Mouse (Mus musculus) heart, adult 8-10 months (tissue): Measurements from ENCODE around the gene Nkx2-3. TPM values are rescaled to one million over a fixed set of nuclear protein-coding genes. Genes with fewer than 3 reads are reported as not detected.

Experiments used
- DNase-seq: peaks from one replicate; pipeline ENCODE4 v3.0.0; 2022; ENCODE audit warnings: low spot score
- total RNA-seq, 4 experiments: library from RNA; stranded (reverse); gene quantifications; 2 replicates each; pipeline ENCODE4 v1.2.4; 2022

Nkx2-3 gene
- total RNA-seq, 4 experiments from 2014 or later: not detected

DNA sequence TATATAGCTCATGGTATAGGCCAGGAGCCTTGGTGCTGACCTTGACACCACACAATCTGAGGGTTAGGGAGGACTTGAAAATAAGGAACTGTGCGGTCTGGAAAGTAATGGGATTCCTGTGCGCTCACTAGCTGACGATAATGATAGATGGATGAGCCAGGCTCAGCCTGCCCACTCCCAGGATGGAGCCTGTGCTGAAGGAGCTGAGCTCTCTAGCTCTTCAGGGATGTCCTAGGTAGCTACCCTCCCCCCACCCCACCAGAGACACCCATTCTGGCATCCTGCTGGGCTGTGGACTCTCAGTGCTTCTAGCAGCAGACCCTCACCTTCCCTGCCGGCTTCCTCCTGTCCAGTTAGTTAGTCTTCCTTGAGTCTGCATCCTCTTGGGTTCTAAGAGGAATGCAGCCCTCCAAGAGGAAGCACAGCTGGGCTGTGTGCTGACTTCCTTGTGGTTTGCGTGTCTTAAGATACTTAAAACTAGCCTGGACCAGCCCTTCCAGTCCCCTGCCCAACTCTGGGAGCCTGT is 6.4 kb downstream of the Nkx2-3 start:
- no peak for DNase-seq

DNA sequence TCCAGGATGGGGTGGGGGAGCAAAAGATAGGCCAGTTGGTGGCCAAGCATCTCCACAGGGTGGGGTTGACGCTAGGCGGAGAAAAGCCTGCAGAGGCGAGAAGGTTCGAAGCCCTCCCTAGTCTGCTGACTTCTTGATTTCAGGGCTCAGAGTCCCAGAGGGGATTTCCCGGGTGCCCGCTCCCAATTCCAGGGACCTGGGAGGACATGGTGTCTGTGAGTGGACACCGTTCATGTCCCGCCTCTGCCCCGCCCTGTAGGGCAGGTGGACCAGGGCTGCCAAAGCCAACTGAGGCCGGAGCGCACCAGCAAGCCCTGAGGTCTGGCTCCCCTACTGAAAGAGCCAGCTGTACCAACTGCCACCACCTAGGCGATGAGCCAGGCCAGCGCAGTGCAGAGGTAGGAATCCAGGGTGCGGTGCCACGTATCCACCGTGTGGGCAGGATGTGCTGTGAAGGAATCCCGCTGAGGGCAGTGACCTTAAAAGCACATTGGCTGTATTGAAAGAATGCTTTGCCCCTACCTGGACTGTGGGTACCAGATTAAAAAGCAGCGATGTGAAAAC is 7.9 kb downstream of the Nkx2-3 start:
- DNase-seq: no peak

DNA sequence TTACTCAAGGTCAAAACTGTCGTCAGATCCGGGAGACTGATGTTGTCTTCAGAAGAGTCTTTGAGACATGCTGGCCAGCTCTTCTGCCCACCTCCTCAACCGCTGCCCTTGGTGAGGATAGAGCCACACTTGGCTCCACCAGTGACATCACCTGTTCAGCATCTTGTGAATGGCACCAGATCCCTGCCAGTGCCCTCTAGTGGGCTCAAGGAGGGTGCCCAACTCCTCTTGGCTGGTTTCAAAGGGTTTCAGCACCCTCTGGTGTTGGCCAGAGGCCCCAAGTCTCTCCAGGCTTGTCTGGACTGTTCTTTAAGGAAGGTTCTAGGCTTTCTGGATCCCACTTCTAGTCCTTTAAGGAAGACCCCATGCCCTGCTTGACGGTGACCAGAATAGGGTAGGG is 11.8 kb downstream of the Nkx2-3 start:
- DNase-seq: no peak

DNA sequence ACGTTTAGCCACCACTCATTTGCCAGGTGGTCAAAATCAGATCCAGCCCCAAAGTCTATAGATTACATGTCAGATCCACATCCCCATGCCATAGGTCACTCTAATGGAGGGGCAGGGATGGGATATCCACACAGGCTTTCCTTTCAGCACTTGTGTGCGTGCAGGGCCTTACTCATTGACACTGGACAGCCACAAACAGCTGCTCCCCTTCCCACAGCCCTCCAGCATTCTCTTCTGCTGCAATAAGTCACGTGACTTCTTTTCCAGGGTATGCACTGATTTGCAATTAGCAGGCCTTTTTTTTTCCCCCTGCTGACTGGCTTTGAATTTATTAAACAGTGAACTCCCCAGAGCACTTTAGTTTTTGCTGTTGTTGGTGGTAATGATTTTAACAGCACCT is 14.0 kb downstream of the Nkx2-3 start:
- DNase-seq: no peak

DNA sequence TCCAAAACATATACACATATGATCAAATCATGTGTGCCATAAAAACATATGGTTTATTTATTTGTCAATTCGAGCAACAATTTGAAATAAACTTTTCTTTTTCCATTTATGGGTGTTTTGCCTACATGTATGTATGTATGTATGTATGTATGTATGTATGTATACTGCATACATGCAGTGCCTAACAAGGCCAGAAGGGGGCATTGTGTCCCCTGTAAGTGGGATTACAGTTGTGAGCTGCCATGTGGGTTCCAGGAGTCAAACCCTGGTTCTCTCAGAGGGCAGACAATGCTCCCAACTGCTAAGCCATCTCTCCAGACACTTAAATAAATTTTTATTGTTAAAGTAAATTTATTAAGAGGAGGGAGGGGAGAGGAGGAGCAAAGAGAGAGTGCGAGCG is 15.2 kb downstream of the Nkx2-3 start:
- DNase-seq: no peak

DNA sequence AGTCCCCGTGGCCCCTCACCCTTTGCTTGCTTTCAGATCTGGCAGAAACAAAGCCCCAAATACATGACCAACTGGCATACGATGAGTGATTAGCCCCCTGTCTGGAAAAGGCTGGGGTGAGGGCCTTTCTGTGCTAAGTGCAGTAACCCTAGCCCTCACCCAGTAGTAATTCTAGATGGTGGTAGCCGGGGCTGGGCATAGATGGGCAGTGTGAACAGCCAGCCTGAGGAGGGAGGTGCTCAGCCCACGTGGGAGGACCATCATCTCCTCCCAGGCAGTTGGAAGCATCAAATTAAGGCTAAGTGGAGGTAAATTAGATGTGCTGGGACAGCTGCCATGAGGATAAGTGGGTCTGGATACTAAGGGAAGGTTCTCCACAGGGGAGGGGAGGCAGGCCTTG is 17.0 kb downstream of the Nkx2-3 start:
- DNase-seq: no peak

DNA sequence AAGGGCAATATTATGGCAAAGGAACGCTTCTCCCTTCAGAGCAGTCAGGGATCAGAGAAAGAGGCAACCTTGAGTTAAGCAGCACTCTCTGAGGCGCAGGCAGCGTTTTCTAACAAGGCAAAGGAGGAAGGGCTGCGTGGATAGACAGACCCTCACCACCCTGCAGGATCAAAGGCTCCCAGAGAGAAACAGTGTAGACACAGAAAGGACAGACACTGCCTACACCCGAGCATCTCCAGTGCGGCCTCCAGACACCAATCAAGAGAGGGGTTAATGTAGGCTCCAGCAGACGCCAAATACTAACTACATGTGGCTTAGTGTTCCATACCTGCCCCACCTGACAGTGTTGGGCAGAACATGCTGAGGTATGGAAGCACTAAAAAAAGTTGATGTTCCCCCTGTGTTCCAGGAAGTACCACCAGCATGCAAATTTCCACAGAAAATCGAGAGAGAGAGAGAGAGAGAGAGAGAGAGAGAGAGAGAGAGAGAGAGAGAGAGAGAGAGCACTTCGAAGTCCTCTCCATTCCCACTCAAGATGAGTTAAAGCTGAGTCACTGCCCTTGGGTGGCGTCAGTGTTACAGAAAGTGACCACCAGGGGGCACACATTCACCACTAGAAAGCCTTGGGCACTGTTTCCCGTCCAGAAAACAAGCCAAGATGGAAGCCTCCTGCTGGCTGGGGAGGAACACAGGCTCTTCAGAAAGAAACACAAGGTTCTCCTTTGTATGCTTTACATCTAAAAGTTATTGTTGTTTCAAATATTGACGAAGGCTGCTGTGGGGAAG is 18.5 kb downstream of the Nkx2-3 start:
- DNase-seq: peak; percentile 84

DNA sequence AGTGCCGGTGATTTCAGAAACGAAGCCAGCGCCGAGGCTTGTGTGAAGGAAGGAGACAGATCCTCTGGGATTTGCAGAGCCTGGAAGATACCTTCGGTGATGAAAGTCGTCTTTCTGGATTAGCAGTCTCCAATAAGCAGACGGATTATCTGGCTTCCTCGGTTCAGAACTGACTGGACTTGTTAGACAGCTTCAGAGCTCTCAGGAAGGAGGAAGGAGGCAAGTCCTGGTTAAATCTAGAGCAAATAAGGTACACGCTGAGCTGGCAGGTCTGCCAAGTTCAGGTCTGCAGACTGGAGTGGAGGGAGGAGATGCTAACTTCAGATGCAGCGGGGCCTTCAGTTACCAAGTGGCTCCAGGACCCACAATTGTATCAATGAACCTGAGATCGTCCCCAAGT is 29.7 kb downstream of the Nkx2-3 start:
- no peak for DNase-seq

DNA sequence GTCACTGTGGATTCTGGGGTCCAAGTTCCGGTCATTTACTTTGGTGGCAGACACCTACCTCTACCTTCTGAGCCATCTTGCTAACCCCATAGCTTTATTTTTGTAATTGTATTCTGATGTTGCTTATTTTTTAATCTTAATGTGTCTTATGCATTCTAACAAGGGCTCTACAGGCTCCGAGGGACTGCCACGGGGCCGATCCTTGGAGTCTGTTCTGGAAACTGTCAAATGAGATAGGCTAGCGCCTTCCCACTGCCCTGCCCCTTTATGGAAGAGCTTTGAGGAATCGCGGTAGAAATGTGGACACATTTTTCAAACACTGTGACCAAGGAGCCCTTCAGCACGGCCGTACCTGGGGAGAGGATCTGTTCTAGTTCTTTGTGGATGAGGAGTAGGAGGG is 30.7 kb downstream of the Nkx2-3 start:
- DNase-seq: no peak

DNA sequence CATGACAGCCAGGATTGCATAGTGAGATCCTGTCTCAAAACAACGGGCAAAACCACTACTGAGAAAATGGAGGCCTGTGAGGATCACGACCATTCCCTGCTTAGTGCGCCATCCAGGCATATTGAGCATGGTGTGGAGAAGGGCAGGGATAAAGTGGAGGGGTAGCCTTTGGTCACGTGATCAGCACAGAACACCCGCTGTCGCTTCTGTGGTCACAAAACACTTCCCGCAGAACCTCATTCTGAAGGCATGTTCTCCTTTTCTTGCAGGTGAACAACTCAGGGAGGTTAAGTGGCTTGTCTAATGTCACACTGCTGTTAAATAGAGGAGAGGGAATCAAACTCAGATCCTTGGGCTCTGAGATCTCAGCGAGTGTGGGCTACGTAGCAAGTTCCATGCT is 33.4 kb downstream of the Nkx2-3 start:
- DNase-seq: no peak

DNA sequence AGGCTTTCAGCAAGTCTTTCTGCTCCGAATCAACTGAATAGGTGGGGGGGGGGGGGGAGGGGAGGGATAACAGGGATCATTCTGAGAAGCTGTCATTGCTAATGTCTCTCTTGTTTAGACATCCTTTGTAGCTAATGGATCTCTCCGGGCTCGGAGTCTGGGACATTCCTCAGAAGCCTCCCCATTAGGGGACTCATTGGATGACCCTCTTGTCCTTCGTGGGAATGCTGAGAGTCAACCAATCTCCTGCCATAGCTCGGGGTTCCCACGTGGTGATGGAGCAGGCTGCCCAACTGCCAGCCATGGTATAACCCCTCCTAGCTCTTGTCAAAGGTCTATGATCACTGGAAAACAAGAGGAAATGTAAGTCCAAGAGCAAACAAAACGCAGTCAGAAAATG is 34.7 kb downstream of the Nkx2-3 start:
- DNase-seq: no peak

DNA sequence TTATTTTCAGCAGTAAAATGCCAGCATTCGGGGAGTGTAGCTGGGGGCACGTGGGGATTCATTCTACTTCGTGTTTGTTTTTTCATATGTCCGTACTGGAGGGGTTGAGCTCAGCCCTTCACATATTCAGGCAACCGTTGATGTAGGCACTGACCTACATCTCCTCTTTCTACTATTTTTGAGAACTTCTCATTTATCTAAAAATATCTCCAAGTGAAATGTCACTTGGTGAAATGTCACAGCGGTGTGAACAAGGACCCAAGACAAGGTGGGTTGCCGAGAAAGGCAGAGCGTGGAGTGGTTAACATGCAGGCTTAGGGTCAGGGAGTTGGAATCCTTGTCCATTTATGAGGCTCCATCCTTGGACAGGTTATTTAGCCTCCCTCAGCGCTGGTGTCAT is 35.1 kb downstream of the Nkx2-3 start:
- DNase-seq: no peak

DNA sequence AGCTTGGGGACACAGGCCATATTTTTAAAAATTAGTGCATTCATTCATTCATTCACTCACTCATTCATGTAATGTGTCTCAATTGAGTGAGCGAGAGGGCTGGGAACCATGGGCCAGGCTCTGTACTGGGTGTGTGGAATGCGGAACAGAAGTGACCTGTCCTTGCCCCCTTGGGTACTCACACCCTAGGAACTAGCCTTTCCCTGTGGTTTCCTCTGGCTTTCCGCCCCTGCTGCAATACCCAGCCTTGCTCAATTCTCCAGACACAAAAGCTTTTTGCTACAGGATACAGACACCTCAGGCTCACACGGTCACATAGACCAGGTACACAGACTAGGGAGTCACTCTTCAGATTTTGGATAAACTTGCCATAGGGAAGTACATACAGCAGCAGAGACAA is 36.2 kb downstream of the Nkx2-3 start:
- no peak for DNase-seq

DNA sequence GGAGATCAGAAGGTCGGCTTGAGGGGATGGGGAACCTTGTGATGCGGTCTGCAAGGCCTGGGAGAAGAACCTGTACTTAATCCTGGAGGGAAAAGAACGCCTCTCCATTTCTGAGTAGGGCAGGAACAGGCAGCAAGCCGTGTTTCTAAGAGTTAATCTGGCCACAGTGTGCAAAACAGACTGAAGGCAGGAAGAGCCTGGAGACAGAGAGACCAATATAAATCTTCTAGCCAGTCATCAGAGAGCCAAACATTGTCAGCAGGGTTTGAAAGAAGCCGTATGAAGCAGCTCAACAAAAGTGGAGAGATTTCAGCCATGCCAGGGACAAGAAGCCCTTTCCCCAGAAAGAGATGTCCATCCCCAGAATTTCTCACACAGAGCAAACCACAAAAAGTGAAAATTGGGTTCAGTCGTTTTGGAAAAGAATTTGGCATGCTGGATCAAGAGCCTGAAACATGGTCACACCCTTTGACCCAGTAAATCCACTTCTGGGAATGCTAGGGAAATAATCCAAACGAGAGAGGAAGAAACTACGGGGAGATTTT is 39.2 kb downstream of the Nkx2-3 start:
- DNase-seq: no peak

DNA sequence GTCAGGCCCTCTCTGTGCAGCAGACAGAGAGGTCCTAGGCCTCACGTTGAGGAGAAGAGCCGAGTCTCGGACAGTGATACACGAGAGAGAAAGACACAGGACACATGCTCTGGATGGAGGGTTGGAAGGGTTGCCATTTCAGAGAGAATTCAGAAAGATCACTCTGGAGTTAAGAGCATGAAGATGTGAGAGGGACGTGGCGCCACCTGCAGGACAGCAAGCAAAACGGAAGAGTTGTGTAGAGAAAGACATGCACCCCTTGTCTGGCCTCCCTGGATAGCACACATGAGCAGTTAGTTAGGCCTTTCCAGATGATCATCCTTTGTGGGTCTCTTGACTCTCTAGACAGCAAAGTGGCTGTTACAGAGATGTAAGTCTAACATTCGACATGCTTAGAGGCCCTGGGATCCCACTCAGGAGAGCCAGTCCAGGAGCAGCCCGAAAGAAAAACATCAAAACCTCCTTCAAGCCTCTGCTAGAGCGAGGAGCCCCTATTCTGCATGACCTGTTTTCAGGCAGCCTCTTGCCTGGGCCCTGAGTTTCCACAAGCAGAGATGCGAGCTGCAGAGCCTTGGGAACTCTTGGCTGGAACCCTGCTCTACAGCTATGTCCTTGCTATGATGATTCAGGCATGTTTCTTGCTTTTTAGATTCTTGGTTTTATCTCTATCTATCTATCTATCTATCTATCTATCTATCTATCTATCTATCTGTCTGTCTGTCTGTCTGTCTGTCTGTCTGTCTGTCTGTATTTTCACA is 43.8 kb downstream of the Nkx2-3 start:
- DNase-seq: peak; percentile 40

DNA sequence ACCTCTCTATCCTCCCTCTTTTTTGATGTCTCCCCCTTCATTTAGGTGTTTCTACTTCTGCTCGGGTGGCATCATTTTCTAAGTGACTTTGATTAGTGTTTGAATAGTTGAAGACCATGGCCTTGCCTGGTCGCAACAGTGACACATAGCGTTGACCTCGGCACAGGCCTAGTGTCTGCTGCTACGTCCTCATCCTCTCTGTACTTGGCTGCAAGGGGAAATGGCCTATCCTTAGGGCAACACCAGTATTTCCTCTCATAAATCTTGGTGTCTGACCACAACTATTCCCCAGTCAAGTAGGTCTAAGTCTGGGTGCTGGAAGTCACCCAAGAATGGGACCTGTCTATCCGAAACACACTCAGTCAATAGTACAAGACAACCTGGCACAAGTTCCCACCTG is 47.5 kb downstream of the Nkx2-3 start:
- no peak for DNase-seq

DNA sequence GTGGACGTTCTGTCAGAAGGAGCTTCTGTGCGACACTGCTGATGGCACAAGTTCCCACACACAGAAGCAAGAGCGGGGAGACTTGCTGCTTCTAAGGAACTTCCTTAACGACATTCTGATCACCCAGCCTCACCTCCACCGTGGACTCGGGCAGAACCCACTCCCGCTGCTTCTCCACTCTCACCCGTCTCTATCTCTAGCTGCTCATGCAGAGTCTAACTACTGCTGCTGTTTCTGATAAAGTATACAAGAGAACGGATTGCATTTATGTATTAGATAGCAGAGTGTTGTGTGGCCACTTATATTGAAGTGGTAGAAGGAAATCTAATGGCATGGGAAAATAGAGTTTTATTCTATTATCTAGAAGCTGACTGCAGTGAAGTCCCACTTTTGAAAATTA is 48.6 kb downstream of the Nkx2-3 start:
- no peak for DNase-seq

DNA sequence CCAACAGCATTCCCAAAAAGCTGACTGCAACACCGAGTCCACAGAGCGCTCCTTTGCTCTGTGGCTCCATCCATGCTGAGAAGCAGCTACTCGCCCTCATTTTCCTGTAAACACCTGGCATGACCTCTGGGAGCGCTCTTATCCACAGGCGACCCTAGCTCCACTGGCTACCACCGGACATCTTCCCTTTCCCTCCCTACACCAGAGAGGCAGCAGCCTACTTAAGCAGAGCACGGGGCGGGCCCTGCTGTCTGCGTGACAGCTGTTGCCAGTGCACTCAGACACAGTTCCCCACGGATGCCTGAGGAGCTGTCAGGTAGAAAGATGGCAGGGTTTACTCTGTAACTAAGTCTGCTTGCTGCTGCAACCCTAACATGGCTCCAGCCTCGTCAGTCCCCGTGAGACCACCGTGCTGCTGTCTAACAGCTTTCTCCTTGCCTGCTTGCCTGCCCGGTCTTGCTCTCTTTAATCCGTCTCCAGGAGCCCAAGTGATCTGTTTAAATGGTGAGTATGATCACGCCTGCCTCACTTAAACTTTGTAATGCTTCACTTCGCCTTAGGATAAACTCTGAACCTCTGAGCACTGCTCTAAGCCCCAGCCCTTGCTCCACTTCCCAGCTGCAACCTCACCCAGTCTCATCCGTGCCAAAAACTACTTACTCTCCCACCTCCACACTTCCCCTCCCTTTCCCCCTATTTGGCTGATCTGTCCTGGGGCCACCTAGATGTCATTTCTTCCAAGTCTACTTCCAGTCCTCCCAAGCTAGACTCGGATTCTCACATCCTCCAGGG is 50.2 kb downstream of the Nkx2-3 start:
- DNase-seq: no peak

DNA sequence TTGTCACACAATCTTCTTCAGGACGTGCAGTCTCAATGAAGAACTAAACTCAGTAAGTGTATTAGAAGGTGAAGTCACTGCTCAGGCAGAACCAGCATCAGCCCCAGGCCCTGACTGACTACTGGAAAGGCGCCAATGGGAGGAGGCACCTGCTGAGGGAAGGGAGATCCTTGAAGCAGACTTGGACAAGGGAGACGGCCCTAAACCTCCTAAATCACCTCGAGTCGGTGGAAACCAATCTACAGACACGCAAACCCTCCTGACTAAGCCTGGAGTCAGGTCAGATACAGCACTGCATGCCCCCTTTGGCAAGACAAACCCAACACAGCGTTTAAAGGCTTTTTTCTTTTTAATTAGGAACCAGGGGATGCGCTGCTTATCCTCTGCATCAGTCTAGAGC is 51.3 kb downstream of the Nkx2-3 start:
- no peak for DNase-seq
